Mouse (Mus musculus): ENCODE results near the gene Abcb8. TPM values are rescaled to one million over a fixed set of nuclear protein-coding genes. Genes with fewer than 3 reads are reported as not detected.
A peak's percentile ranks its signal among the peaks of the same experiment; 100 is the strongest.

Gene Abcb8
- polyA plus RNA-seq, 1 experiment from 2014 or later: 52.5 TPM

GRCm38 (mm10) chr5:24374666-24375328, 18.7 kb upstream of the Abcb8 start:
- ATAC-seq (ENCODE audit: insufficient number of reproducible peaks, insufficient read depth, low FRiP score, low read depth): no peak
- Histone ChIP-seq H3K4me1 (ENCODE audit: control insufficient read depth, insufficient read depth, low read length) (peaks cover 9% of the 10 kb centered on the region), H3K36me3 (ENCODE audit: control insufficient read depth, insufficient read depth, low read length) (no peaks in the 10 kb centered on the region), H3K4me2 (replicated peaks; ENCODE audit: low read depth, low read length) (no peak overlapping the region), H3K27ac (ENCODE audit: low read length) (no peak overlapping the region), H3K27me3 (ENCODE audit: control insufficient read depth, insufficient read depth, low read length) (no peaks in the 10 kb centered on the region), H3K9ac (replicated peaks; ENCODE audit: low read depth, low read length) (no peak overlapping the region), H3K9me3 (ENCODE audit: control insufficient read depth, low read depth, low read length) (no peaks in the 10 kb centered on the region), H3K4me3 (ENCODE audit: low read depth, low read length) (no peak overlapping the region)
- whole genome bisulfite sequencing: 60% methylated on average over 7 of the region's 7 CpGs

DNA sequence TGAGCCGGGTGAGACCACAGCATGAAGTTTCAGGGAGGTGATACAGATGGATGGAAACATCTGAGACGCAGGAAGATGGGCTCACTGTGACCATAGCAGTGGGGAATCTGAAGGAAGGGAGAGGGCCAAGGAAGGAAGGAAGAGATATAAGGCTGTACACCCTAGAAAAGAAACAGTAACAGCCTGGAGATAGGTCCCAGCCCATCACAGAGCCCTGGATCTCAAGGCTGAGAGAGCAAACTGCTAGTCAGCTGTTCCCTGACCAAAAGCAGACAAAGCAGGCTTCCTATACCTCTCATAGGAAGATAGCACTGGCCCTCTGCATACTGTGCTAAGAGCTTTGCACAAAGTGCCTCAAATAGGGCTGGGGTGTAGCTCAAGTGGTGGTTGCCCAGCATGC, 14.8 kb upstream of the Abcb8 start:
- Histone ChIP-seq H3K27ac (ENCODE audit: low read length) (no peak overlapping the region), H3K36me3 (ENCODE audit: control insufficient read depth, insufficient read depth, low read length) (no peaks in the 10 kb centered on the region), H3K9ac (replicated peaks; ENCODE audit: low read depth, low read length) (no peak overlapping the region), H3K4me1 (ENCODE audit: control insufficient read depth, insufficient read depth, low read length) (peaks cover 10% of the 10 kb centered on the region), H3K9me3 (ENCODE audit: control insufficient read depth, low read depth, low read length) (no peaks in the 10 kb centered on the region), H3K4me3 (ENCODE audit: low read depth, low read length) (no peak overlapping the region), H3K27me3 (ENCODE audit: control insufficient read depth, insufficient read depth, low read length) (no peaks in the 10 kb centered on the region), H3K4me2 (replicated peaks; ENCODE audit: low read depth, low read length) (no peak overlapping the region)
- ATAC-seq (ENCODE audit: insufficient number of reproducible peaks, insufficient read depth, low FRiP score, low read depth): no peak
- 68% methylated on average over 2 of the region's 2 CpGs for WGBS

DNA sequence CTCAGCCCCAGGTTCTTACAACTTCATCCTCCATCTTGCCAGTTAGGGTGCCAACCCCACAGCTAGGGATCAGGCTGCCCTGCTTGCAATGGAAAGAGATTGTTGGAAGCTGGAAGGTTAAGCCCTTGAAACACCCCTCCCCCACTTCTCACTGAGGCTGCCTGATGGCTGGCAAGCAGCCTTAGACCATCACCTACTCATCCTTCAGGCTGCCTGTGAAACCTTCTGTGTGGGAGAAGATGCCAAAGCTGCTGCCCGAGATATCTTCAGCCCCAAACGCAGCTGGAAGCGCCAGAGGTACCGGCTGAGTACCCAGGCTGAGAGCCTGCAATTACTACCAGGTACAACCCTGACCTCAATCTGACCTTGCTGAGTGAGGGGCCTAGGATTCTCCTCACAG, 14.0 kb upstream of the Abcb8 start:
- Histone ChIP-seq H3K4me1 (ENCODE audit: control insufficient read depth, insufficient read depth, low read length) (peaks cover 9% of the 10 kb centered on the region; the same call in 1 of the 2 replicates), H3K9ac (replicated peaks; ENCODE audit: low read depth, low read length) (no peak overlapping the region), H3K27me3 (ENCODE audit: control insufficient read depth, insufficient read depth, low read length) (no peaks in the 10 kb centered on the region), H3K27ac (ENCODE audit: low read length) (no peak overlapping the region), H3K36me3 (ENCODE audit: control insufficient read depth, insufficient read depth, low read length) (no peaks in the 10 kb centered on the region), H3K4me3 (ENCODE audit: low read depth, low read length) (no peak overlapping the region), H3K4me2 (replicated peaks; ENCODE audit: low read depth, low read length) (no peak overlapping the region), H3K9me3 (ENCODE audit: control insufficient read depth, low read depth, low read length) (no peaks in the 10 kb centered on the region)
- 63% methylated on average over 4 of the region's 4 CpGs for WGBS
- no peak for ATAC-seq (ENCODE audit: insufficient number of reproducible peaks, insufficient read depth, low FRiP score, low read depth)

GRCm38 (mm10) chr5:24380499-24380898, 13.0 kb upstream of the Abcb8 start:
- Histone ChIP-seq H3K9ac (replicated peaks; ENCODE audit: low read depth, low read length) (no peak overlapping the region), H3K36me3 (ENCODE audit: control insufficient read depth, insufficient read depth, low read length) (no peaks in the 10 kb centered on the region), H3K4me3 (ENCODE audit: low read depth, low read length) (no peak overlapping the region), H3K27me3 (ENCODE audit: control insufficient read depth, insufficient read depth, low read length) (no peaks in the 10 kb centered on the region), H3K4me2 (replicated peaks; ENCODE audit: low read depth, low read length) (no peak overlapping the region), H3K27ac (ENCODE audit: low read length) (no peak overlapping the region), H3K9me3 (ENCODE audit: control insufficient read depth, low read depth, low read length) (no peaks in the 10 kb centered on the region), H3K4me1 (ENCODE audit: control insufficient read depth, insufficient read depth, low read length) (peaks cover 5% of the 10 kb centered on the region; the same call in 1 of the 2 replicates)
- 84% methylated on average over 4 of the region's 4 CpGs for WGBS
- no peak for ATAC-seq (ENCODE audit: insufficient number of reproducible peaks, insufficient read depth, low FRiP score, low read depth)

- Histone ChIP-seq H3K4me3 (ENCODE audit: low read depth, low read length) (no peak overlapping the region), H3K36me3 (ENCODE audit: control insufficient read depth, insufficient read depth, low read length) (no peaks in the 10 kb centered on the region), H3K9ac (replicated peaks; ENCODE audit: low read depth, low read length) (no peak overlapping the region), H3K9me3 (ENCODE audit: control insufficient read depth, low read depth, low read length) (no peaks in the 10 kb centered on the region), H3K4me2 (replicated peaks; ENCODE audit: low read depth, low read length) (no peak overlapping the region), H3K27me3 (ENCODE audit: control insufficient read depth, insufficient read depth, low read length) (no peaks in the 10 kb centered on the region), H3K4me1 (ENCODE audit: control insufficient read depth, insufficient read depth, low read length) (peaks cover 5% of the 10 kb centered on the region; the same call in 1 of the 2 replicates), H3K27ac (ENCODE audit: low read length) (no peak overlapping the region)
- ATAC-seq (ENCODE audit: insufficient number of reproducible peaks, insufficient read depth, low FRiP score, low read depth): no peak
- WGBS: 66% methylated on average over 6 of the region's 6 CpGs
Observed at GRCm38 (mm10) chr5:24381486-24381885, 12.0 kb upstream of the Abcb8 start.

DNA sequence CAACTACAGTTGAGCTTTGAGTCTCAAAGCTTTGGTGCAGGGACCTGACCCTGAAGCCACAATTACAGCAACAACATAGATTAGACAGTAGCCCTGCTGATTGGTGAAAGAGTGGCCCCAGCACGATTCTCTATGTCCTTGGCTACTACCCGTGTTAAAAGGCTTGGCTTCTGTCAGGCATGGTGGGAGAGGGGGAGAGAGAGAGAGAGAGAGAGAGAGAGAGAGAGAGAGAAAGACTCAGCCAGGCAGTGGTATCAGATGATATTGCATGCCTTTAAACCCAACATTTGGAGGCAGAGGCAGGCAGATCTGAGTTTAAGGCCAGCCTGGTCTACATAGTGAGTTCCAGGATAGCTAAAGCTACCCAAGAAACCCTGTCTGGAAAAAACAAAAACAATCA, 11.5 kb upstream of the Abcb8 start:
- WGBS: 69% methylated on average over 2 of the region's 2 CpGs
- Histone ChIP-seq H3K4me3 (ENCODE audit: low read depth, low read length) (no peak overlapping the region), H3K9ac (replicated peaks; ENCODE audit: low read depth, low read length) (no peak overlapping the region), H3K36me3 (ENCODE audit: control insufficient read depth, insufficient read depth, low read length) (no peaks in the 10 kb centered on the region), H3K27ac (ENCODE audit: low read length) (no peak overlapping the region), H3K4me1 (ENCODE audit: control insufficient read depth, insufficient read depth, low read length) (peaks cover 5% of the 10 kb centered on the region; the same call in 1 of the 2 replicates), H3K27me3 (ENCODE audit: control insufficient read depth, insufficient read depth, low read length) (no peaks in the 10 kb centered on the region), H3K9me3 (ENCODE audit: control insufficient read depth, low read depth, low read length) (no peaks in the 10 kb centered on the region), H3K4me2 (replicated peaks; ENCODE audit: low read depth, low read length) (no peak overlapping the region)
- no peak for ATAC-seq (ENCODE audit: insufficient number of reproducible peaks, insufficient read depth, low FRiP score, low read depth)

DNA sequence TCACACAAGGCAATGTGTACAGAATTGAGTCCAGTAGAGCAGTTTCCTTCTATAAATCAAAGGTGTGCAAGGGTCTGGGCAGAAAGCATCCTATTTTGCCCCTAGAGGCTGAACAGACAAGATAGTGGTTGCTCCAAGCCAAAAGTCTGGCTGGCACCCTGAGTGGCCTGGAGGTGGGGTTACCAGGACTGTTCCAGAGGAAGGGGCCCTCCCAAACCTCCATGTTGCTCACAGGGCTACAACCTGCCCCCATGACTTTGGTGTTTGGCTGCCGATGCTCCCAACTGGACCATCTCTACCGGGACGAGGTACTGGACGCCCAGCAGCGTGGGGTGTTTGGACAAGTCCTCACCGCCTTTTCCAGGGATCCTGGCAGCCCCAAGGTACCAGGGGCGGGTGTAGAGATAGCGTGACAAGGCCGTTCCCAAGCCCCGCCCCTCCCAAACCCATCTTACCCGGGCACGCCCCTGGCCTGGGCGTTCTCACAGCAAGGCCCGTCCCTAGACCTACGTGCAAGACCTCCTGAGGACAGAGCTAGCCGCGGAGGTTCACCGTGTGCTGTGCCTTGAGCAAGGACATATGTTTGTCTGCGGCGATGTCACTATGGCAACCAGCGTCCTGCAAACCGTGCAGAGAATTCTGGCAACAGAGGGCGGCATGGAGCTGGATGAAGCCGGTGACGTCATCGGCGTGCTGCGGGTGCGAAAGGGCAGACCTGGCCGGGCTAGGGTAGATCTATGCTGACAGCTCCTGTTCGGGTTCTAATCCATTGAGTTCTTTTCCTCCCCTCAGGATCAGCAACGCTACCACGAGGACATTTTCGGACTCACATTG, 10.2 kb upstream of the Abcb8 start:
- WGBS: 2% methylated on average over 34 of the region's 34 CpGs
- Histone ChIP-seq H3K27me3 (ENCODE audit: control insufficient read depth, insufficient read depth, low read length) (no peaks in the 10 kb centered on the region), H3K27ac (ENCODE audit: low read length) (no peak overlapping the region), H3K4me2 (replicated peaks; ENCODE audit: low read depth, low read length) (peak overlapping the region; percentile 68), H3K9ac (replicated peaks; ENCODE audit: low read depth, low read length) (no peak overlapping the region; the same call in 1 of the 2 replicates), H3K36me3 (ENCODE audit: control insufficient read depth, insufficient read depth, low read length) (no peaks in the 10 kb centered on the region), H3K4me1 (ENCODE audit: control insufficient read depth, insufficient read depth, low read length) (peaks cover 7% of the 10 kb centered on the region), H3K9me3 (ENCODE audit: control insufficient read depth, low read depth, low read length) (no peaks in the 10 kb centered on the region), H3K4me3 (ENCODE audit: low read depth, low read length) (peak overlapping the region; percentile 37)
- ATAC-seq (ENCODE audit: insufficient number of reproducible peaks, insufficient read depth, low FRiP score, low read depth): peak; percentile 81

- no peaks in the 10 kb centered on the region for H3K36me3 ChIP-seq (ENCODE audit: control insufficient read depth, insufficient read depth, low read length)
- H3K4me3 ChIP-seq (ENCODE audit: low read depth, low read length): no peak overlapping the region
- H3K27me3 ChIP-seq (ENCODE audit: control insufficient read depth, insufficient read depth, low read length): no peaks in the 10 kb centered on the region
- no peak for ATAC-seq (ENCODE audit: insufficient number of reproducible peaks, insufficient read depth, low FRiP score, low read depth)
- no peak overlapping the region for H3K27ac ChIP-seq (ENCODE audit: low read length)
- no peak overlapping the region for H3K4me2 ChIP-seq (replicated peaks; ENCODE audit: low read depth, low read length)
- H3K9ac ChIP-seq (replicated peaks; ENCODE audit: low read depth, low read length): no peak overlapping the region
- peaks cover 7% of the 10 kb centered on the region for H3K4me1 ChIP-seq (ENCODE audit: control insufficient read depth, insufficient read depth, low read length)
- H3K9me3 ChIP-seq (ENCODE audit: control insufficient read depth, low read depth, low read length): no peaks in the 10 kb centered on the region
- 69% methylated on average over 6 of the region's 6 CpGs for WGBS
Observed at GRCm38 (mm10) chr5:24384407-24384806, 9.1 kb upstream of the Abcb8 start.

Data from stomach, embryonic 14.5 days (tissue).